Mouse (Mus musculus) heart, adult 9 months (tissue): ENCODE data around the gene Dnm3.
"Not testable (repeated sequence)": the region's sequence is repeated elsewhere in the genome, so short reads cannot be mapped to it uniquely, and the experiment has no call there.

Source experiments
- DNase-seq, 2 experiments: peaks; one replicate each; pipeline ENCODE4 v3.0.0; 2022; ENCODE audit warnings: low spot score in 2 of 2

Gene Dnm3

DNA sequence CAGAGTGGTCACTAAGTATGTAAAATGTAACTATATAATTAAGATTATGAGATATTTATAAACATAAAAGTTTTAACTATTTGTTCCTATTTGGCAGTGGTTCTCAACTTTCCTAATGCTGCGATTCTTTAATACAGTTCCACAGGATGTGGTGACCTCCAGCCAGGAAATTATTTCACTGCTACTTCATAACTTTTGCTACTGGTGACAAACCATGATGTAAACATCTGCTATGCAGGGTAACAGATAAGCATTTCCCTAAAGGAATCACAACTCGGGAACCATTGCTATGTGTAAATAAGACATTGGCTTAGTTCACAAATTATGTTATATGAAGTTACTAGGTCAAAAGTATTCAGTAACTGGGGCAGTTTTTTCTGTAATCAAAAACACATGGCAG lies 48.9 kb downstream of the Dnm3 start:
- DNase-seq, result no peak

DNA sequence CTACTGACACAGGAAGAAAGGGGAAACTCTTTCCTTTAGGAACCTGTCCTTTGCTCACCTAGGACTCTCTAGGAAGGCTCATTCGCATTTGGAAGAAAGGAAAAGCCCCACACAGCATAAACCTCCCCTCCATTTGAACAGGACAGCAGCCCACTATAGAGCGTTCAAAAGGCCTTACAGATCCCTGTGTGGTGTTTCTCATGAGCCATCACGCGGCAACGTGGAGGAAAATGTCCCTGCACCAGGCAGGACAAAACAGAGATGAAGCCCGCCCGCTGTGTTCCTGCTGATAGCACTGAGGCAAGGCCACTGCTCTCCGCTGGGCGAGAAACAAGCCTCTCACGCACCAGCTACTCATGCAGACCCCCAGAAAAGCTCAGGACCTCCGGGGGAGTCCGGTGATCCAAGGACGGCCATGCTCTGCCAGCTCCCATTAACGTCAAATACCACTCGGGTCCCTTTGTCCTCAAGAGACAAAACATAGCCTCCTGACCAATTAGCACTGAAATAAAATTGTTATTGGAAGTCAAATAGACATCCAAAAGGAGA lies 51.8 kb downstream of the Dnm3 start:
- DNase-seq, result no peak

DNA sequence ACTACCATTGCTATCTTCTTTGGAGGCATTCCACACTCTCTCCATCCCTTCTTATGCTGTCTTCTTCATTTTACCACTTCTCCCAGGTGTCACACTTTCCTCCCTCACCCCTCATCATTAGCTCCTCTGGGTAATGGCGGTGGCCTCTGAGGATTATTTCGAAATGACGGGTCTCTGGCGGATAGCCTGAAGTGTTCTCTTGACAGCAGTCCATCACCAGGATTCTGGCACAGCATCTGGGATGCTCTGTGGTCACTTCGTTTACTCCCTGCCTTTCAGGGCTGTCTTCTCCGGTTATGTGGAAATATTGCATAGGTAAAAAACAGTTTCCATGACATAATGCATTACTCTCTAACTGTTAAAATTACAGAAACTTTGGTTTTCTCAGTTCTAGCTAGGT lies 55.0 kb downstream of the Dnm3 start:
- DNase-seq, result no peak

DNA sequence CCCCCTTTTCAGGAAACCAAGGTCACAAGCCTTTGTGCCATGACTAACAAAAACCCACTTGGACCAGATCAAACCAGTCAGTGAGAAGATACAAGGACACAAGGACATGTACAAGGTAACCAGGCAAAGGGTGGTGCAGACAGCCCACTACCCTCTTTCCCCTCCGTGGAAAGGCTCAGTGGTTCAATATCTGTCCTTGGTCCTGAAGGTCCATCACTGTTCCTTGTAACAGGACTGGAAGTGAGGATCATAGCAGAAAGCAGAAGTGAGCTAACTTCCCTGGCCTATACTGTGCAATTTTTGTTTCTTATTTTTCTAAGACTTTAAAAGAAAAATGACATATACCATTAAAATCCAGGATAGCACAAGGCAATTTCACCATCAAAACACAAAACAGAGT lies 64.0 kb downstream of the Dnm3 start:
- no peak for DNase-seq

DNA sequence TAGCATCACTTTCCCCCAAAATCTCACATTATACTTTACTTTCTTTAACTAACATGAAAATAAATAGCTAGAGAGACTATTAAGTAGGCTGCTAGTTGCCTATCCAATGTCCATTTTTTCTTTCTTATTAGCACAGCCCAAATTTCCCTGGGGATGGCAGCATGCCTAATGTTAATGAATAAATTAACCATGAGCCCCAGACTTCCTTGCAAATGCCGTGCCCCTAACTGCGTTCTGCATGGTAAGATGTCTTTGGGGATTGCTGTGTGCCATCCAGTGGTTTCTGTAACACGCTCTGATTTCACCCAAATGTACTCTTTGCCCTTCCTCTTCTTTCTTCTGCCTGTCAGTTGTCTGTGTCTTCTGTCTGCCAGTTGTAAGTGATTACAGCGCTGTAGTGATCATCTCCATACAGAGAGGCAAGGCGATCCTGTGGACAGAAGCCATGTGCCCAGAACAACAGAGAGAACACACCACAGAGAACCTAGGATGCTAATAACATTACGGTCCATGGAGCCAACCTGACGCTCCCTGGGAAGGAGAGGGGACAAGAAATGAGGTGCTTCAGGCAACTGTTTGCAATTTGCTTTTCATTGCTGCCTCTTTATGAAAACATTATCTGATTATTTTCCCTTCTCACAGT lies 64.9 kb downstream of the Dnm3 start:
- DNase-seq, result no peak

DNA sequence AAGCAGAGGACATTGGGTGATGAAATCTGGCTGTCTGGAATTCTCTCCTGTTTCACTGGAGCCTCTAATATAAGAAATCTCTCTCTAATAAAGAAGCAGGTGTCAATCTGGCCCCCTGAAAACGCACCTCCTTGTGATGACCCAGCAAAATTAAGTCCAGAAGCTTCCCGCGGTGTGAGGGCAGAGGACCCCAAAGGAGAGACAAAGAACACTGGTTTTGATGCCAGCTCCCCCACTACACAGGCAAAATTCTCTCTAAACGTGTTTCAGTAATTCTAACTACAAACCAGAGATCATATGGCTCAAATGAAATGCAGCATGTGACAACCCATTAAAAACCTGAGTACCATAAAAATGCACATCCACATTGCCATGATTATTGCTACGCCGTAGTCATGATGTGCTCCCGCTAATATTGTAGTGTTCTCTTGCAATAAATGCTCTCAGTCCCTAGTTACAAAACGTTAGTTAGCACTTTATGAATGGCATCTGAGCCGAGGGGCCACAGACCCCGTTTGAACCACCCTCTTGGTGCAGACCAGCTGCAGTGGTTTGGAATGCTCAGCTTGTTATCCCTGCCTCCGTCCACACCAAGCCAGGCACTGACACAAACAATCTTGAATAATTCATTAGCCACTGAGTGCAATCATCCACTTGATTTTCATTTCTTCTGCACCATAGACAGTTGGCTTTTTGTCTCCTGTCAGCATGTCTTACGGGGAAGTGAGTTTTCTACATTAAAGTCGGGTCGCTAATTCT lies 67.4 kb downstream of the Dnm3 start:
- no peak for DNase-seq

DNA sequence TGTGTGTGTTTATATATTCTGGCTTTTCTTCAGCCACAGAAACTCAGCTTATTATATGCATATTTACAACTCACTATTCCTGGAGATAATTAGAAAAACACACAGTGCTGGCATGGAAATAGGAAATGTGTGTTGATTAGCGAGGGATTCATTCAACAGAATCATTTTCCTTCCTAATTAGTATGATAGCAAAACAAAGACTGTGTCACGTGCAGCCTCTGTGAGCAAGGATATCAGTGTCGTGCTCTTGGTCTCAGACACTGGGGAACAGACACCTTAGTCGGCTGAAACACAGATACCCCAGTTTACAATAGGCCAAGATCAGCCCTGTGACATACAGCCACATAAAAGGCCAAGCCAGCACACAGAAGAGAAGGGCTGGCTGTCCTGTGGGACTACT lies 83.3 kb downstream of the Dnm3 start:
- peak; percentile 60 to 62 for DNase-seq

DNA sequence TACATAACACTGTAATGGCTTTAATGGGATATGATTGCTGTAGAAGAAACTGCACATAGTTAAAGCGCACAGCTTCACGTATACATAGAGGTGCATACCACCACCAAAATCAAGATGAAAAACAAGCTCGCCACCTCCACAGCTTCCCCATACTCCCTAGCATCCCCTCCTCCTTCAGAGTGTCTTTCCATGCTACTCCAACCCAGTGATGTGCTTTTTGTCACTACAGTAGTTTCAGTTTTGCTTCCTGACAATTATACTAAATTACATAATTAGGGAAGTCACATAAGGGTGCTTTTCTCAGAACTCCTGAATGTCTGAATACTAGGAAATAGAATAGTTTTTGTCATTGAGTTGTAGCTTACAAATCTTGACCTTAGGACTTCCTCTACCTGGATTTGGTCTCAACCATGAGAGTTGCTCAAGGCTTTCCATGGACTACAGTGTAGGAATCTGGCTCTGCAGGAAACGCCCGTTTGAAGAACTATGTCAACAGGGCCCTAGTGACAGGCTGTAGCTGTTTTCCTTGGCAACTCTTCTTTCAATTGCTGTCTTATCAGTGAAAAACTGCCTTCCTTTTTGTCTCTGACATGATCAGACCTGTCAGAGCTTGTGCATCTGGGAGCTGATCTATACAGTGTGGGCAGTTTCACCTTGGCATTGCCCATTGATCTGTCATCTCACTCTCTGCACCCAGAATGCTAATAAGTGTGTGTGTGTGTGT lies 89.2 kb downstream of the Dnm3 start:
- DNase-seq, result peak; percentile 32 to 68

DNA sequence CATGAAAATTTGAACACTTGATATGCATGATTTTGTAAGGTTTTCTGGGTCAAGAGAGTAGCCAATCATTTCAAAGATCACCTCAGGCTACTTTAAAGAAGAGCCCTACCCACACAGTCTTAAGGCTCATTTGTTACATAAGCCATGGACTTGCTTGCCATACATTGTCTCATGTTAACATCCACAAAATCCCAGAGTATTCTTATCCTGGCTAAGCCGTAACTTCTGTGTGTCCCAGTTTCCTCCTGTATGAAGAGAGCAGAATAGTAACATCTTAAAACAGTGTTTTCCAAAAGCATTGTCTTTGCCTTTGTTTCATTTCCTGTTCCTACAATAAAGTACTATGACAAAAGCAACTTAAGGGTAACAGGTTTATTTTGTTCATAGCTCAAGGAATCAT lies 104.8 kb downstream of the Dnm3 start:
- not testable (repeated sequence) for DNase-seq

DNA sequence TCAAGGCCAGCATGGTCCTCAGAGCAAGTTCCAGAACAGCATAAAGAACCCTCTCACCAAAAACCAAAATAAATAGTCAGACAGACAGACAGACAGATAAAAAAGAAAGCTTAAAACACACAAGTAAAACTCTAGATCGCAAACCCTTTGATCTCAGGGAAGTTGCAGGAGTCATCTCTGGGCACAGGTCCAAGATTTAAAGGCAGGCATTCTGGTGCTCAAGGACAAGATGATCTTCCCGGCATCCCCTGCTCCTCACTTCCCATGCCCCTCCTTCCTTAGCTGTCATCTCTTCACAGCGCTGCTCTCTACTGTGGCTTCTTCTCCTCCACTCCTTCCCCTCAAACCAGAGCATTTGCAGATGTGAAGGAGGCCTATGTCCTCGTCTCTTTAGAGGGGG lies 108.1 kb downstream of the Dnm3 start:
- no peak for DNase-seq

DNA sequence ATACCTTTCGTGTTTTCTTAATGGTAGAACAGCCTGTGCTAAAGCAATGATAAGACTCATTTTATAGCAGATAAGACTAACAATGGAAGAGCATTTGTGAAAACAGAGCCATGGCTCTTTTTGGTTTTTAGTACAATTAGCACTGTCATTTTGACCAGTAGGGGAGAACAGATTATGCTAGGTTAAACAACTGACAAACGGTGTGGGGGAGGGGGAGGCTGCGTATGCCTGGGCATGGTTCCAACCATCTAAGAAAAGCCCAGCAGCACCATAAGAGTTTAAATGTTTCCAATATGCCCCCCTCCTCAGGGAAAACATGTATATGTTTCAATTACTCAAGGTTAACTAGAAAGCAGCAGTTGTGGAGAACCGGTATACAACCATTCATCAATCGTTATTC lies 115.9 kb downstream of the Dnm3 start:
- DNase-seq, result no peak

DNA sequence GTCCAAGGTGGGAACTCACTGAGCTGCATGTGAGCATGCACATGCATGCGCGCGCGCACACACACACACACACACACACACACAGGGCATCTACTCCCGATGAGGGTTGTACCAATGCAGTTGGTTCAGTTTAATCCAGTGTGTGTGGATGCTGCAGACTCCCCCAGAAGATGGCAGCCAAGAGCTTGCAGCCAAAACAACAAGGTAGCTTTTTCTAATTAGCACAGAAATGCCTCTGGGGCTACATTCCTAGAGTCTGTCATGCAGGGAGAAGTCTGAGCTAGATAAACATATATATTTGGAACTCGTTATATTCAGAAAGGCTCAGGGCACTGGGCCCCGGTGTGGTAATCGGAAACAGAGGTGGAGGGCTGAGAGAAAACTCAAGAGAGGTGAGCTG lies 118.6 kb downstream of the Dnm3 start:
- DNase-seq, result peak in 1 of 2 experiments; percentile 11

DNA sequence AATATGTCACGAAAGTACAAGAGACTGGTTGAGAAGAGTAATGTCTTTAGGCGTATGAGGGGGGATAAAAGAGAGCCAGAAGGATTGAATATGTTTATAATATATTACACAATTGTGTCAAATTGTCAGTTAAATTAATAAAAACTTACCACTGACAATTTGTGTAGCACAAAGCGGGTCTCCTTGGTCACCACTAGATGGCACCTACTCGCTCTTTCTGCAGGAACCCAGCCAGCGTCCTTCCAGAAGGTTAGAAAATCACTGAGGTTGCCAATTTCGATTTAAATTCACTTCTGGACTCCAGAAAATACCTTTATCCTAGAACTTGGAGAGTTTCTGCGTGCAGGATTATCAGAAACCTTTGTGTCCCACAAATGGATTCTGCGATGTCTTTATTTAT lies 119.8 kb downstream of the Dnm3 start:
- DNase-seq, result peak in 1 of 2 experiments; percentile 8

DNA sequence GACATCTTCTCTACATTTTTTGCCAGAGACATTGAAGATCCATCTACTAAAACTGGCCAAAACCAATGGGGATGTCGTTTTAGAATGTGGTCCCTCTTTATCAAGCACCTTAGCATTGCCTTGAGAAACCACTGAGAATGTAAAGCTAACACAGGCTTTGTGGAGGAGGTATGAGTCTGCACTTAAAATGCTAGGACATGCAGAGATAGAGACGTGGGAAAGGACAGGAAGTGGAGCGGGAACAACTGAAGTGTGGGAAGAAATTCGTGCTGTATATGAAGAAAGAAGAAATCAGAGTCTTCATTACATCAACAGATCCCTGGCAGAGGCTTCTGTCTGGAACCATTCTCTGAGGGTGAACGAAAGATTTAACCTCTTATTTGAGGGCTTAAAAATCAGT lies 121.4 kb downstream of the Dnm3 start:
- DNase-seq, result no peak

DNA sequence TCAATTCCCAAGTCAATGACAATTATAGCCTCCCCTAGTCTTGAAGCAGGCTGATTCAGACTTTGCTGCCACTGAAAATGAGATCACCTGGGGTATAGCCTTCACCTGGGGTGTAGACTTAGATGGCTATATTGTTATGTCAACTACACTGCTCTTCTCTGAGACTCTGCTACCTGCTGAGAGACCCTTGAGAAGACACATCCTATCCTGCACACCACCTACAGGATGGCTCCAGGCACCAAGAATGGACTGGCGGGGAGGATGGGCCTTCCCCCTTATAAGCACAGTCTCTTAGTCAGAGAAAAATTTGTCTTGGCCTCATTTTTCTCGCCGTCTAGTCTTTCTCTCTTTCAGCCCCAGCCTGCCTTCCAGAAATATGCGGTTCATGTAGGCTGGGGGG lies 123.1 kb downstream of the Dnm3 start:
- no peak for DNase-seq

DNA sequence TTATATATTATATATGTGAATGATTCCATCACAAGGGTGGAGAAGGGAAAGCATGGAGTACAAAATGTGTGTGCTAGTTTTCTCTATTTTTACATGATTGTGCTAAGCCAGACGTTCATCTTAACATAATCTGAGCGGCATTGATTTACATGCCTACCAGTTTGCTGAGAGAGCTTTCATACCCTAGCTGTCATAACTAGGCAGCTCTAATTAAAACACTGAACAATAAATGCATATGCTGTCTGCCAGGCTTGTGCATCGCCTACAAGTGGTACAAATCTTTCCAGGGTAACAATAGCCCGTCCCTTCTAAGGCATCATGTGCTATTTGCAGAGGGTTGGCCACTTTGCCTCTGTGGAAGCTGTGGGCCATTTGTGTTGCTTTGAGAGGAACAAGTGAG lies 124.0 kb downstream of the Dnm3 start:
- DNase-seq, result no peak

DNA sequence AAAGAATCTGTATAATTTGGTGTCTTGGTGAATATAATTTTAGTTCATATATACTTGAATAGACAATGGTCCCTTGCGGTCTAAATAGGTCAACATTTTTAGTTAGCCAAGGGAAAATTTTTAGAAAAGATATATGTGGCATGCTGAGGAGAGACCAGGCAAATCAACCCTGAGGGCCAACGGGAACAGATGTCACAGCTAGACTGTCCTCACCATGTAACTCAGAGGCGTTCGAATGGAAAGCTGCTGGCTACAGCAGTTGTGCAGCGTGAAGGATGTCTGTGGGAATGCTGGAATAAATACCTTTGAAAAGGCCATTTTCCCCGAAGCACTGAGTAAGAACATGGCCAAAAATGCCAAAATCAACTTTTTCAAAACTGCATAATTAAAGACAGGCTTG lies 128.5 kb downstream of the Dnm3 start:
- no peak for DNase-seq

DNA sequence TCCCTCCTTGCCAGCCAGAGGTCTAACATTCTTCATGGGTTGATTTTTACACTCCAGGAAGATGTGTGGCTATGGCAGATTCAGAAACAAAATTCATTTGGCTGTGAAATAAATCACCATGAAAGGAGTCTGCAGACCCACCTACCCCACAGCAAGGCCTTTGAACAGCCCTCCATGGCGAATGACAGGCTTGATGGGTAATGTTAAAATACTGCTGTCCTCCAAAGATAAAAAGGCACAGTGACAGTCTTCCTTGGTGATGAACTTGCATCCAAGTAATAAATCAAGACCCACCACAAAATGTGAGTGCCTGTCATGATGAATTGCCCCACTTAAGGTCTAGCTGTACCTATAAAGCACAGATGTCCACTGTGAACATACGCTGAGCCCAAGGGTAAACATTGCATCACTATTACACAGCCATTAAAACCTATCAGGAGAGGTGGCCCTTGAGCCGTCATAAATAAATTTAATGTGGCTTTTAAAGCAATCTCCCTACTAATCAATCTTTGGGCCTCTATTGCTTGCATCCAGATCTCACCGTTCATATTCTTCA lies 131.3 kb downstream of the Dnm3 start:
- DNase-seq, result no peak

DNA sequence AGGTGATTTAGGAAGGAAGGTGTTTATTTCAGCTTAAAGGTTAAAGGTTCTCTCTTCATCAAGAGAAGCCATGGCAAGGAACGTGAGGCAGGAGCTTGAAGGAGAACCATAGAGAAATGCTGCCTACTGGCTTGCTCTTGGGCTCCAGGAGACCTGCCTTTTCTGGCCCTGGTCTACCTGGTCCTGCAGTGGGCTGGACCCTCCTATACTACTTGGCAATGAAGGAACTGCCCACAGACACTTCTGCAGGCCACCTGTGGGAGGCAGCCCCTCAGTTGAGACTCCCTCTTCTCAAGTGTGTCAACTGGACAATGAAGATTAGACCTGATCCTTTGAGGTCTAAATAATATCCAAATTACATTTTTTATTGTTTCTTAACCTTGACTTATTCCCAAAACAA lies 140.7 kb downstream of the Dnm3 start:
- DNase-seq, result no peak

DNA sequence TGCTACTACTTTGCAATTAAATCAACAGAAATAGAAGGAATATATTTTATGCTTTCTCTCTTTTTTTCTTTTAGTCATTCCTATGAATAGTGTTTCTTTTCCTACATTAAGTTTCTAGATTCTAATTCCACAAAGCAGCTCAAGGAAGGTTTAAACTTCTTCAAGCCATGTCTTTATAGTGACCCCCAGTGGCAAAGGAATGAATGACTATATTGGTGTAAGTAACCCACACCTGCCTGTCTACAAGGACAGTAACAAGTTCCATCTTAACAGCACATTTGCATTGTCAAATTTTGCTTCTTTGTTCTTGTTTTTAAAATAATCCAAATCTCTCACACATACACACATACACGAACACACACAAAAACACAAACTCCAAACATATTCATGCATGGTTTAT lies 141.2 kb downstream of the Dnm3 start:
- DNase-seq, result no peak

DNA sequence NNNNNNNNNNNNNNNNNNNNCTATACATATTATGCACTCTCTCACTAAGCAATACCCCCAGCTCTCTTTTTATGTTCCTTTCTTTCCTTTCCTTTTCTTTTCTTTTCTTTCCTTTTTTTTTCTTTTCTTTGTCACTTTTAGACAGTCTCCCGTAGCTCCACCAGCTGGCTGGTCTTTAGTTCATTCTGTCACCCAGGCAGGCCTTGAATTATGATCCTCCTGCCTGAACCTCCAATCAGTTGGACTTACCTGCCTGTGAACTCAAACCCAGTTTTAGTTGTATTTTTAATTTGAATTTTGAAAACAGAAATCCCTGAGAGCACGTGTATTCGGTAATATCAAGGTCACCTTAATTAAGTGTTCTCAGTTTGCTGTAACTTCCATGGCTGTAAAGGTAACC lies 141.6 kb downstream of the Dnm3 start:
- no peak for DNase-seq

DNA sequence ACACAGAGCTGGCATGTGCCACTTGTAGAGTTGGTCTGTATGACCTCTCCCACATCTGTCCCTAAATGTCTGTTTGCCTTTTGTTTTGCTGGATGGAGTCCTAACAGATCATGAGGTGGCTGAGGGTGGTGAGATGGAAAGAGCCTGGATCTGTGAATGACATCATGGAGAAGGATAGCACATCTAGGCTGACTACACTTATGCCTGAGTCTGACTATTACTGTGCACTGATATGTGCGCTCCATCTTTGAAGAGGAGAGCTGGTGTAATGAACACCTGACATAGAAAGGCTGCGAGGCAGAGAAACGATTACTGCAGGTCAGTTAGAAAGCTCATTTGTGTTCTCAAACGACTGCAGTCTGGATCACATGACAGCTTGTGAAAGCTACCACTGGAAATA lies 149.2 kb downstream of the Dnm3 start:
- no peak for DNase-seq
